Mouse (Mus musculus): ENCODE data around the gene Stoml1. TPM values are rescaled to one million over a fixed set of nuclear protein-coding genes. Genes with fewer than 3 reads are reported as not detected.
A peak's percentile ranks its signal among the peaks of the same experiment; 100 is the strongest.

Gene Stoml1
- polyA plus RNA-seq, 1 experiment from 2014 or later, result 4.1 TPM

GRCm38 (mm10) chr9:58274626-58275025 lies 21.7 kb downstream of the Stoml1 start:
- Histone ChIP-seq H3K9ac (no peak overlapping the region), H3K9me3 (replicated peaks) (no peaks in the 10 kb centered on the region), H3K4me3 (replicated peaks) (no peak overlapping the region), H3K27me3 (no peaks in the 10 kb centered on the region), H3K27ac (replicated peaks) (peak overlapping the region; percentile 10), H3K4me1 (replicated peaks) (peaks cover 24% of the 10 kb centered on the region), H3K4me2 (no peak overlapping the region), H3K36me3 (replicated peaks) (no peaks in the 10 kb centered on the region)
- no peak for ATAC-seq (ENCODE audit: insufficient read depth)
- WGBS (ENCODE audit: insufficient replicate concordance), result 44% methylated on average over 3 of the region's 3 CpGs

DNA sequence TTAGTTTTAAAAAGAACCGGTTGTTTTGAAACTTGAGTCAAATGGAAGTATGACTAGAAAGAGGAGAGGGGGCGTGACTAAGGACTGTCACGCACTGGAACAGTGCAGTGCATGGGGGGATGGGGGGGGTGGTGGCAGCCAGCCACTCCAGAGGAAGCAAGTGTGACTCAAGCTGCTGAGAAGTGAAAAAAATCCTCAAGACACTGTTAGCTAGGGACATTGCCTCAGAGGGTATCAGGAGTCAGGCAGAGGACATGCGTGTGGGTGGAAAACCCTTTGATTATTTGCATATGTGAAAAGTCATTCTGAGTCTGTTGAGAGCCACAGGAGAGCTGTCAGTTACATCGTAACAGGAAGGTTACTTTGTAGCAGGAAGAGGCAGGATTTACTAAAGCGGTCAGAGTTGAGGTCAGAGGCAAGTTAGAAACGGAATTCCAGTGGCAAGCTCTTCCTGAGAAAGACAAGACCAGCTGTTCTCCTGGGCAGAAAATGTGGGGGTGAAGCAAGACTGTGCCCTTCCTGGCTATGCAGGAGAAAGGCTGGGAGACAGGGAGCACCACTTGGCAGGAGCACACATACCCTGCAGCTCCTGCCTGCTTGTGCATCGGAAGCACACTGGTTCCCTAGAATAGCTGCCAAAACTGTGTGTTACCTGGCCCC lies 22.3 kb downstream of the Stoml1 start:
- no peak overlapping the region for H3K9ac ChIP-seq
- H3K36me3 ChIP-seq (replicated peaks), result no peaks in the 10 kb centered on the region
- peak overlapping the region; percentile 28 for H3K4me2 ChIP-seq
- H3K27me3 ChIP-seq, result no peaks in the 10 kb centered on the region
- peak; percentile 72 for ATAC-seq (ENCODE audit: insufficient read depth)
- WGBS (ENCODE audit: insufficient replicate concordance), result 15% methylated on average over 8 of the region's 8 CpGs
- peaks cover 30% of the 10 kb centered on the region for H3K4me1 ChIP-seq (replicated peaks)
- no peak overlapping the region for H3K4me3 ChIP-seq (replicated peaks)
- H3K27ac ChIP-seq (replicated peaks), result peak overlapping the region; percentile 80
- no peaks in the 10 kb centered on the region for H3K9me3 ChIP-seq (replicated peaks)

GRCm38 (mm10) chr9:58275797-58276196 lies 22.8 kb downstream of the Stoml1 start:
- WGBS (ENCODE audit: insufficient replicate concordance), result 26% methylated on average over 3 of the region's 3 CpGs
- H3K27ac ChIP-seq (replicated peaks), result peak overlapping the region; percentile 80
- no peaks in the 10 kb centered on the region for H3K27me3 ChIP-seq
- H3K9ac ChIP-seq, result no peak overlapping the region
- H3K4me2 ChIP-seq, result peak overlapping the region; percentile 28
- H3K9me3 ChIP-seq (replicated peaks), result no peaks in the 10 kb centered on the region
- ATAC-seq (ENCODE audit: insufficient read depth), result no peak
- no peaks in the 10 kb centered on the region for H3K36me3 ChIP-seq (replicated peaks)
- peaks cover 35% of the 10 kb centered on the region for H3K4me1 ChIP-seq (replicated peaks)
- H3K4me3 ChIP-seq (replicated peaks), result no peak overlapping the region

- no peak overlapping the region for H3K27ac ChIP-seq (replicated peaks)
- 51% methylated on average over 5 of the region's 5 CpGs for WGBS (ENCODE audit: insufficient replicate concordance)
- H3K4me2 ChIP-seq, result no peak overlapping the region
- no peak overlapping the region for H3K9ac ChIP-seq
- H3K4me3 ChIP-seq (replicated peaks), result no peak overlapping the region
- no peak for ATAC-seq (ENCODE audit: insufficient read depth)
- H3K9me3 ChIP-seq (replicated peaks), result no peaks in the 10 kb centered on the region
- H3K27me3 ChIP-seq, result no peaks in the 10 kb centered on the region
- H3K4me1 ChIP-seq (replicated peaks), result peaks cover 35% of the 10 kb centered on the region
- no peaks in the 10 kb centered on the region for H3K36me3 ChIP-seq (replicated peaks)
Observed at GRCm38 (mm10) chr9:58276346-58276745, 23.4 kb downstream of the Stoml1 start.

GRCm38 (mm10) chr9:58278313-58278712 lies 25.3 kb downstream of the Stoml1 start:
- ATAC-seq (ENCODE audit: insufficient read depth), result no peak
- no peaks in the 10 kb centered on the region for H3K36me3 ChIP-seq (replicated peaks)
- no peak overlapping the region for H3K27ac ChIP-seq (replicated peaks)
- peaks cover 39% of the 10 kb centered on the region for H3K4me1 ChIP-seq (replicated peaks)
- H3K9ac ChIP-seq, result no peak overlapping the region
- no peak overlapping the region for H3K4me2 ChIP-seq
- H3K9me3 ChIP-seq (replicated peaks), result no peaks in the 10 kb centered on the region
- H3K27me3 ChIP-seq, result no peaks in the 10 kb centered on the region
- no peak overlapping the region for H3K4me3 ChIP-seq (replicated peaks)
- 73% methylated on average over 4 of the region's 4 CpGs for WGBS (ENCODE audit: insufficient replicate concordance)

DNA sequence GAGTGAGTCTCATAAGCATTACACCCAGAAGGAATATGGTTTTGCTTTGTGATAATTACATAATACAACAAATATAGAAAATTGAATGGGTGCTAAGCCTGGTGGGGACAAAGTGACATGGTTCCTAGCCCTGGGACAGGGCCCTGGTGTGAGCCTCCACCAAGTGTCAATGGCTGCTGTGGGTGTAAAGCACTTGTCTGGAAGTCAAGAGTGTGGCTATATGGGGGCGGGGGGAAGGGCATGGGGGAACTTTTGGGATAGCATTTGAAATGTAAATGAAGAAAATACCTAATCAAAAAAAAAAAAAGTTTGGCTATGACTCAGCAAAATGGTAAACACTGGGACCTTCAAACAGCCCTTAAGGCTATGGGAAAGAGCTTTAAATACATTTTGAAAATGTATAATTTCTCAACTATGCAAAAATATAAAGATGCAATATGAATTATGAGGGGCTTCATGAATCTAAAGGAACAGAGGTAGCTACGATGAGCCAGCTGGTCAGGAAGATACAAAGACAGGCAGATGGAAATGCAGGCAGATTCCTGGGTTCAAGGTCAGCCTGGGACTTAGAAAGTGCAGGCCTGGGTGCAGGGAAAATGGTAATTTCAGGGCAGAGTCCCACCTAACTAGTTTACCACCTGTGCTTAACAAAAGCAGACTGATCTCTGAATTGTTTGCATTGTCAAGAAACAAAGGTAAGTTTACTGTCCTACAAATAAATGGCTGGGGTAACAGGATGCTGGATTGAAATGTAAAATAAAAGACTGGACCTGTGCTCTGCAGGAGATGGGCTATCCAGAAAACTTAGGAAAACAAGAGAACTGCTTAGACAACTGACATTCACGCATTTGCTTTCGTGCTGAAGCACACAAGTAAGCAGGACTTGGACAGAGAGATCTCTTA lies 26.1 kb downstream of the Stoml1 start:
- Histone ChIP-seq H3K9ac (no peak overlapping the region), H3K4me1 (replicated peaks) (peaks cover 37% of the 10 kb centered on the region), H3K9me3 (replicated peaks) (no peaks in the 10 kb centered on the region), H3K36me3 (replicated peaks) (no peaks in the 10 kb centered on the region), H3K4me3 (replicated peaks) (no peak overlapping the region), H3K27me3 (no peaks in the 10 kb centered on the region), H3K4me2 (no peak overlapping the region), H3K27ac (replicated peaks) (no peak overlapping the region)
- 60% methylated on average over 4 of the region's 4 CpGs for WGBS (ENCODE audit: insufficient replicate concordance)
- no peak for ATAC-seq (ENCODE audit: insufficient read depth)

DNA sequence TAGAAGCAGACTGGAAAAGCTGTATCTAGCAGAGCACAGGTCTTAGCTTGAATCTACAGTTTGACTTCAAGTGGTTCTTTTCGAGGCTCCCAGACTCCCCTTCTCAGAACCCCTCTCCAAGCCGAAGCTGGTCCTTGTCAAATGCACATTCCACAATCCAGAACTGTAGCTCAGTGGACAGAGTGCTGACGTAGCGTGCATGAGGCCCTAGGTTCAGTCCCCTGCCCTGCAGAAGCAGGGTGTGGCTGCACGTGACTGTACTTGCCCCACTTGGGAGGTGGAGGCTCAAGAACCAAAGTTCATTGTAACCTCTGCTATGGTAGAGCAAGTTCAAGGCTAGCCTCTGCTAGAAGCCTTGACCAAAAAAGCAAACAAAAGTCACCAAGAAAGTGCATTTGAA lies 26.8 kb downstream of the Stoml1 start:
- H3K4me2 ChIP-seq, result no peak overlapping the region
- no peak for ATAC-seq (ENCODE audit: insufficient read depth)
- H3K27ac ChIP-seq (replicated peaks), result no peak overlapping the region
- H3K9ac ChIP-seq, result no peak overlapping the region
- no peaks in the 10 kb centered on the region for H3K9me3 ChIP-seq (replicated peaks)
- H3K36me3 ChIP-seq (replicated peaks), result no peaks in the 10 kb centered on the region
- H3K27me3 ChIP-seq, result no peaks in the 10 kb centered on the region
- no peak overlapping the region for H3K4me3 ChIP-seq (replicated peaks)
- 56% methylated on average over 5 of the region's 5 CpGs for whole genome bisulfite sequencing (ENCODE audit: insufficient replicate concordance)
- peaks cover 32% of the 10 kb centered on the region for H3K4me1 ChIP-seq (replicated peaks)

DNA sequence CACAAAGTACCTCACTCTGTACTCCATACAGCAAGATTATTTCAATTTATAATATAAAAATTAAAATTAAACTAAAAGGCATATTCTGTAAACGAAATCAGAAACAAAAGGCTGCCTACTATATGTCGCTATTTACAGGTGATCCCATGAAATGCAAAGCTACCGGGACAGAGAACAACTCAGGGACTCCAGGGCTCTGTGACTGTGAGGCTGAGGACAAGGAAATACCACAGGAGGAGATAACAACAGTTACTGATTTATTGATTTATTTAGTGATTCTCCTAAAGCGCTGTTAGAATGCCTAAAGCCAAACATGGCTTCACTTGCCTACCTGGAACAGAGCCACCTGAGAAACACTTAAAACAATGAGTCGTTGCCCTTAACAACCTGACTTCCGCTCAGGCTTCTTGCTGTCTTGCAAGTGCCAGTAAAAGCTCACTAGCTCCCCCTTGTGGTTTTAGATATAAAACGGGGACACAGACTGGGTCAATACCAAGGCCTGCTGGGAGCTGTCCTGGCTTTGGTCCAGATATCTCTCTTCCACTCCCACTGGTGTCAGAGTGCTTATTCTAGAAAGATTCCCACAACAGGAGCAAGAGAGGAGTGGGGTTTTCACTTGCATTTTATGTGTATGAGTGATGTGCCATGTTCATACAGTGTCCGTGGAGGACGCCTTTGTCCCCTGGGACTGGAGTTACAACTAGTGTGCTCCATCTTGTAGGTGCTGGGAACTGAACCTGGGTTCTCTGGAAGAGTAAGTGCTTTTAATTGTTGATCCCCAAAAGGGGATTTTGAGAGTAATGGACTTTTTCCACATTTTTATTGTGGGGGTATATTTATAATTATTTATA lies 27.5 kb downstream of the Stoml1 start:
- Histone ChIP-seq H3K4me3 (replicated peaks) (no peak overlapping the region), H3K9me3 (replicated peaks) (no peaks in the 10 kb centered on the region), H3K27ac (replicated peaks) (no peak overlapping the region), H3K4me2 (no peak overlapping the region), H3K9ac (no peak overlapping the region), H3K4me1 (replicated peaks) (peaks cover 25% of the 10 kb centered on the region), H3K36me3 (replicated peaks) (no peaks in the 10 kb centered on the region), H3K27me3 (no peaks in the 10 kb centered on the region)
- no peak for ATAC-seq (ENCODE audit: insufficient read depth)
- WGBS (ENCODE audit: insufficient replicate concordance), result 28% methylated on average over 9 of the region's 9 CpGs

DNA sequence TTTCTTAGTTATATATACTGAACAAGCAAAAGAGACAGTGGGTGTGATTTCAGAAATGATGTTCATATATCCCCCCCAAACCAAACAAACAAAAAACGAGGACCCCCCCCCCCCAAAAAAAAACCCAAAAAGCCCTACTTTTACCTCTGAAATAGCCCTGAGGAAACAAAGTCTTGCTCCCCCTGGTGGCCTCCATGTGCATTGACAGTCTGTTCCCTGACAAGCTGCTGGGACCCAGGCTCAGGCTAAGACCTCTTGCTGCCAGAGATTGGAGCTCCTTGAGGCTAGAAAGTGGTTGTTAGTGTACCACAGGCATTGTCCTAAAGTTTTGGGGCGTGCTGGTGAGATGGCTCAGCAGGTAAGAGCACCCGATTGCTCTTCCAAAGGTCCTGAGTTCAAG lies 28.6 kb downstream of the Stoml1 start:
- 38% methylated on average over 3 of the region's 3 CpGs for WGBS (ENCODE audit: insufficient replicate concordance)
- H3K9ac ChIP-seq, result no peak overlapping the region
- no peaks in the 10 kb centered on the region for H3K36me3 ChIP-seq (replicated peaks)
- H3K27ac ChIP-seq (replicated peaks), result no peak overlapping the region
- 0 out of 2 replicates have a peak, but pooled peaks cover under 1% of the 10 kb centered on the region for H3K27me3 ChIP-seq
- peaks cover 21% of the 10 kb centered on the region for H3K4me1 ChIP-seq (replicated peaks)
- no peak overlapping the region for H3K4me2 ChIP-seq
- ATAC-seq (ENCODE audit: insufficient read depth), result no peak
- no peak overlapping the region for H3K4me3 ChIP-seq (replicated peaks)
- no peaks in the 10 kb centered on the region for H3K9me3 ChIP-seq (replicated peaks)

- no peak overlapping the region for H3K4me2 ChIP-seq
- 61% methylated on average over 7 of the region's 7 CpGs for WGBS (ENCODE audit: insufficient replicate concordance)
- peaks cover 21% of the 10 kb centered on the region for H3K4me1 ChIP-seq (replicated peaks)
- H3K27ac ChIP-seq (replicated peaks), result no peak overlapping the region
- no peaks in the 10 kb centered on the region for H3K36me3 ChIP-seq (replicated peaks)
- no peak overlapping the region for H3K9ac ChIP-seq
- no peaks in the 10 kb centered on the region for H3K9me3 ChIP-seq (replicated peaks)
- ATAC-seq (ENCODE audit: insufficient read depth), result no peak
- peaks cover 7% of the 10 kb centered on the region; the same call in 1 of the 2 replicates for H3K27me3 ChIP-seq
- H3K4me3 ChIP-seq (replicated peaks), result no peak overlapping the region
Observed at GRCm38 (mm10) chr9:58283431-58283830, 30.5 kb downstream of the Stoml1 start.

DNA sequence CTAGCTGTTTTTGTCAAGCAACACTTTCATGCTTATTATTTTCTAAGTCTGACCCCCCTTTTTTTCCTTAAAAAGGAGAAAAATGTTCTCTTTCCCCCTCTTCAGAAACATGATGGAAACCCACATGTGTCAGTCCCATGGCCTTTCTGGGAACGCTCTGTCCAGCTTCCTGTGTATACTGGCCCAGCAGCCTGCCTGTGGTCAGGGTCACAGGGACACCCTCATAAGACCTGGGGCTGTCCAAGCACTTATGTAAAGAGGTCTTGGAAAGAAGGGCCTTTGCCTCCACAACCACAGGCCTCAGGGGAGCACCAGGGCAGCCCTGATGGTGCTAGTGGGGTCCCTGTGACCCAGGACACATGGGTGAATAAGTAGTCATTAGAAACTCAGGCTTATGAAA lies 36.1 kb downstream of the Stoml1 start:
- Histone ChIP-seq H3K9me3 (replicated peaks) (no peaks in the 10 kb centered on the region), H3K4me2 (no peak overlapping the region), H3K36me3 (replicated peaks) (no peaks in the 10 kb centered on the region), H3K4me3 (replicated peaks) (no peak overlapping the region), H3K27me3 (peaks cover 16% of the 10 kb centered on the region), H3K27ac (replicated peaks) (no peak overlapping the region), H3K4me1 (replicated peaks) (no peaks in the 10 kb centered on the region), H3K9ac (no peak overlapping the region)
- ATAC-seq (ENCODE audit: insufficient read depth), result no peak
- 57% methylated on average over 1 of the region's 1 CpGs for WGBS (ENCODE audit: insufficient replicate concordance)
